Mouse (Mus musculus): ENCODE data around the gene Btbd16. TPM values are rescaled to one million over a fixed set of nuclear protein-coding genes. Genes with fewer than 3 reads are reported as not detected.

The Btbd16 gene
- polyA plus RNA-seq, 1 experiment from 2014 or later: 0.52 TPM

DNA sequence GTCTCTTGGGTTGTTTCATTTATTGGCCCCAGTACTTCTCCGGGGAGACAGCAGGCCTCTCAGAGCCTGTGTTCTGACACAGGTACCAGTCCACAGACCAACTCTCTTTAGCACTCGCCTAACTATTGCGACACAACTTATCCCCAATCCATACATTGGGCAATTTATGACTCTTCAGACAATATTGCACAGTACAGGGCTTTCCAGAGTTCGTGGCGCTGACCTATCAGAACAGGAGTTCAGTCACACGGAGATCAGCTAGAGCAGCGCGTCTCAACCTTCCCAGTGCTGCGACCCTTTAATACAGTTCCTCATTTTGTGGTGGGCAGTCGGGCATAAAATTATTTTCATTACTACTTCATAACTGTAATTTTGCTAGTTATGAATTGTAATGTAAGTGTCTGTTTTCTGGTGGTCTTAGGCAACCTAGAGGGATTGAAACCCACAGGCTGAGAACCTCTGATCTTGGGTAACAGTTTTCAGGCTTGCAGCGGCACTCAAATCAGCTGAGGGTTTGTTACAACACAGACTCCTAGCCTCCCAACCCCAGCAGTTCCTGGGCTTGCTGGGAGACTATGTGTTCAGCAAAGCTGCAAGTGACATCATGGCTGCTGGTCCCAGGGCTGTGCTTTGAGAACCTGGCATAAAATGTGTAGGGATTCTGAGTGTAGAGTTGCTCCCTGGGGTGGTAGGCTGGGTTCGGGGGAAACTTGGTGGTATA is 65.7 kb downstream of the Btbd16 start:
- H3K4me3 ChIP-seq (ENCODE audit: low read depth, low read length): no peak overlapping the region
- no peaks in the 10 kb centered on the region for H3K27me3 ChIP-seq (ENCODE audit: insufficient read depth, low read length)
- 40% methylated on average over 12 of the region's 12 CpGs for WGBS (ENCODE audit: insufficient replicate concordance)
- peaks cover 17% of the 10 kb centered on the region for H3K4me1 ChIP-seq (ENCODE audit: insufficient read depth)
- H3K9me3 ChIP-seq (ENCODE audit: low read length): no peaks in the 10 kb centered on the region
- H3K36me3 ChIP-seq (replicated peaks; ENCODE audit: insufficient read depth, low read length): no peaks in the 10 kb centered on the region
- ATAC-seq (peak; percentile 76), DNase-seq (peak; percentile 42)
- TF ChIP-seq CTCF (IDR thresholded peaks at IDR 0.05; ENCODE audit: low read depth): no peak
- peak; percentile 64; the same call in 1 of the 2 replicates for TF ChIP-seq EP300 (IDR thresholded peaks at IDR 0.05; ENCODE audit: low read depth)
- peak overlapping the region; percentile 26; the same call in 1 of the 2 replicates for H3K4me2 ChIP-seq (ENCODE audit: low read depth, low read length)
- no peak overlapping the region for H3K9ac ChIP-seq (replicated peaks)
- H3K27ac ChIP-seq (ENCODE audit: low read depth): peak overlapping the region; percentile 79

DNA sequence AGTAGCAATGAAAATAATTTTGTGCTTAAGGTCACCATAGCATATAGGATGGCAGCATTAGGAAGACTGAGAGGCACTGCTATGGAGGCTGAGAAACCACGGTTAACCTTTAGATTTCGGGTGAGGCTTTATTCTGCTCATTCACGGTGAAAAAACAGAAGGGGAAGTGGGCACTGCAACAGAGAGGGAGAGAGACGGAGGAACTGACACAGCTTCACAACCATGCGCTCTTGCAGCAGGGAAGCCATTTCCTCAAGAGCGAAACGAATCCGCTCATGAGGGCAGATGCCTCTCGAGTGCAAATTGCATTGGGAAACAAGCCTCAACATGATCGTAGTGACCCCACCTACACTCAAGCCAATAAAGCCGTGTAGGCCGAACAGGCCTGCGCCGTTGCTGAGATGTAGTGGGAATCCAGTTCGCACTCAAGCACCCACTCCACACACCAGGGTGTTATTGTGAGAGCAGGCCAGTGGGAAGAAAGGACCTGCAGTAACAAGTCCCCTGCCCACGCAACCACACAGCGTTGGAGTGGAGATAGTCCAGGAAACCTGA is 73.4 kb downstream of the Btbd16 start:
- no peak overlapping the region for H3K4me2 ChIP-seq (ENCODE audit: low read depth, low read length)
- no peaks in the 10 kb centered on the region for H3K27me3 ChIP-seq (ENCODE audit: insufficient read depth, low read length)
- no peak overlapping the region for H3K9ac ChIP-seq (replicated peaks)
- DNase-seq: no peak
- WGBS (ENCODE audit: insufficient replicate concordance): 58% methylated on average over 17 of the region's 17 CpGs
- no peak for ATAC-seq
- H3K4me1 ChIP-seq (ENCODE audit: insufficient read depth): no peaks in the 10 kb centered on the region
- no peak overlapping the region for H3K27ac ChIP-seq (ENCODE audit: low read depth)
- H3K36me3 ChIP-seq (replicated peaks; ENCODE audit: insufficient read depth, low read length): no peaks in the 10 kb centered on the region
- TF ChIP-seq CTCF (IDR thresholded peaks at IDR 0.05; ENCODE audit: low read depth) (no peak), EP300 (IDR thresholded peaks at IDR 0.05; ENCODE audit: low read depth) (no peak)
- H3K4me3 ChIP-seq (ENCODE audit: low read depth, low read length): no peak overlapping the region
- no peaks in the 10 kb centered on the region for H3K9me3 ChIP-seq (ENCODE audit: low read length)

GRCm38 (mm10) chr7:130854684-130855292 is 80.9 kb downstream of the Btbd16 start:
- no peak for DNase-seq

DNA sequence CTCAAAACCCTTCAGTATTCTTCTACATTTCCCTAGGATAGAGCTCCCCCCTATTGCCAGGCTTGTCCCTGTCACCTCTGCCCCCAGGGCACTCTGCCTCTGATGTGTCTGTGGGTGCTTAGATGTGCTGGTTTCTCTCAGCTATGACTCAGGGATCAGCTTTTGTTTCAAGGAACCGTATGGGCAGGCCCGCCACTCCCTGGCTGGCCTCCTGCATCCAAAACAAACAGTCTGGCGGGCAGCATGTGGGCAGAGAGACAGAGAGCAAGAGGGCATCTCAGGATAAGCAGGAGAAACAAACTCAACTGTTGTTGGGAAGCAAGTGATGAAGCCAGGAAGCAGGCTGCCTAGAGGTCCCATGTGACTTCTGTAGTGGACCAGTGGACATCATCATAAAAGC is 81.8 kb downstream of the Btbd16 start:
- Histone ChIP-seq H3K4me1 (ENCODE audit: insufficient read depth) (no peaks in the 10 kb centered on the region), H3K9ac (replicated peaks) (no peak overlapping the region), H3K4me3 (ENCODE audit: low read depth, low read length) (no peak overlapping the region), H3K9me3 (ENCODE audit: low read length) (no peaks in the 10 kb centered on the region), H3K4me2 (ENCODE audit: low read depth, low read length) (no peak overlapping the region), H3K27me3 (ENCODE audit: insufficient read depth, low read length) (no peaks in the 10 kb centered on the region), H3K27ac (ENCODE audit: low read depth) (no peak overlapping the region), H3K36me3 (replicated peaks; ENCODE audit: insufficient read depth, low read length) (no peaks in the 10 kb centered on the region)
- no peak for ATAC-seq
- no peak for DNase-seq
- WGBS (ENCODE audit: insufficient replicate concordance): 50% methylated on average over 3 of the region's 3 CpGs
- no peak for TF ChIP-seq EP300 (IDR thresholded peaks at IDR 0.05; ENCODE audit: low read depth)
- no peak for TF ChIP-seq CTCF (IDR thresholded peaks at IDR 0.05; ENCODE audit: low read depth)

More at GRCm38 (mm10) chr7:130854684-130855292, 80.9 kb downstream of the Btbd16 start:
- H3K27ac ChIP-seq (ENCODE audit: low read depth): no peak overlapping the region
- H3K36me3 ChIP-seq (replicated peaks; ENCODE audit: insufficient read depth, low read length): no peaks in the 10 kb centered on the region
- no peak overlapping the region for H3K9ac ChIP-seq (replicated peaks)
- WGBS (ENCODE audit: insufficient replicate concordance): 55% methylated on average over 4 of the region's 4 CpGs
- H3K4me2 ChIP-seq (ENCODE audit: low read depth, low read length): no peak overlapping the region
- TF ChIP-seq CTCF (IDR thresholded peaks at IDR 0.05; ENCODE audit: low read depth): no peak
- ATAC-seq: peak; percentile 67
- no peaks in the 10 kb centered on the region for H3K4me1 ChIP-seq (ENCODE audit: insufficient read depth)
- H3K9me3 ChIP-seq (ENCODE audit: low read length): no peaks in the 10 kb centered on the region
- H3K27me3 ChIP-seq (ENCODE audit: insufficient read depth, low read length): no peaks in the 10 kb centered on the region
- H3K4me3 ChIP-seq (ENCODE audit: low read depth, low read length): no peak overlapping the region

DNA sequence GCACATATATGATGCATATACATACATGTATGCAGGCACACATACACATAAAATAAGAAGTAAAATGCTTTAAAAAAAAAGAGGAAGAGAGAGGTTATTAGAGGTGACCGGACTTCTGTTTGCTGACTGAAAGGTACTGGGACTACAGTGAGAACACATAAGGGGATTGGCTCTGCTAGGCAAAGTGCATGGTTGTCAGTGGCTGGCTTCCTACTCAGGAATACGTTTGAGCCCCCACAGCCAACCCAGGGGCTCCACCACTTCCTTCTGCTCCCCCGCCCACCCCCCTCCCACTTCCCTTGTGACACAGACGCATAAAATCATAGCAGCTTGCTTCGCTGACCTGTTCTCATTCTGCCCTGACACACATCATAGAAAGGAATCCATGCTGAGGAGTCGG is 84.1 kb downstream of the Btbd16 start:
- no peaks in the 10 kb centered on the region for H3K27me3 ChIP-seq (ENCODE audit: insufficient read depth, low read length)
- H3K9me3 ChIP-seq (ENCODE audit: low read length): no peaks in the 10 kb centered on the region
- H3K4me2 ChIP-seq (ENCODE audit: low read depth, low read length): no peak overlapping the region
- no peak overlapping the region for H3K4me3 ChIP-seq (ENCODE audit: low read depth, low read length)
- no peaks in the 10 kb centered on the region for H3K4me1 ChIP-seq (ENCODE audit: insufficient read depth)
- ATAC-seq (peak; percentile 68), DNase-seq (no peak)
- no peak for TF ChIP-seq CTCF (IDR thresholded peaks at IDR 0.05; ENCODE audit: low read depth)
- TF ChIP-seq EP300 (IDR thresholded peaks at IDR 0.05; ENCODE audit: low read depth): no peak
- H3K9ac ChIP-seq (replicated peaks): no peak overlapping the region
- H3K36me3 ChIP-seq (replicated peaks; ENCODE audit: insufficient read depth, low read length): no peaks in the 10 kb centered on the region
- no peak overlapping the region for H3K27ac ChIP-seq (ENCODE audit: low read depth)
- WGBS (ENCODE audit: insufficient replicate concordance): 31% methylated on average over 6 of the region's 6 CpGs

GRCm38 (mm10) chr7:130859926-130860325 is 86.1 kb downstream of the Btbd16 start:
- H3K27me3 ChIP-seq (ENCODE audit: insufficient read depth, low read length): no peaks in the 10 kb centered on the region
- no peak overlapping the region for H3K9ac ChIP-seq (replicated peaks)
- no peaks in the 10 kb centered on the region for H3K4me1 ChIP-seq (ENCODE audit: insufficient read depth)
- H3K36me3 ChIP-seq (replicated peaks; ENCODE audit: insufficient read depth, low read length): no peaks in the 10 kb centered on the region
- no peak for ATAC-seq
- H3K4me2 ChIP-seq (ENCODE audit: low read depth, low read length): no peak overlapping the region
- H3K4me3 ChIP-seq (ENCODE audit: low read depth, low read length): no peak overlapping the region
- DNase-seq: no peak
- whole genome bisulfite sequencing (ENCODE audit: insufficient replicate concordance): 56% methylated on average over 5 of the region's 5 CpGs
- no peak overlapping the region for H3K27ac ChIP-seq (ENCODE audit: low read depth)
- TF ChIP-seq CTCF (IDR thresholded peaks at IDR 0.05; ENCODE audit: low read depth) (no peak), EP300 (IDR thresholded peaks at IDR 0.05; ENCODE audit: low read depth) (no peak)
- H3K9me3 ChIP-seq (ENCODE audit: low read length): no peaks in the 10 kb centered on the region

All from liver, postnatal 0 days (tissue).